Mouse (Mus musculus) bone marrow macrophage, adult 2 months (primary cell): Measurements from ENCODE around the gene Rbp1.

Source experiments
- CTCF ChIP-seq: IDR thresholded peaks from 2 replicates; pipeline ENCODE4 v1.5.1; 2012; ENCODE audit warnings: low read depth, mild to moderate bottlenecking, low read length, moderate library complexity
- POLR2A ChIP-seq: IDR thresholded peaks from 2 replicates; pipeline ENCODE4 v1.6.1; 2012; ENCODE audit warnings: mild to moderate bottlenecking, low read depth, low read length, borderline replicate concordance

DNA sequence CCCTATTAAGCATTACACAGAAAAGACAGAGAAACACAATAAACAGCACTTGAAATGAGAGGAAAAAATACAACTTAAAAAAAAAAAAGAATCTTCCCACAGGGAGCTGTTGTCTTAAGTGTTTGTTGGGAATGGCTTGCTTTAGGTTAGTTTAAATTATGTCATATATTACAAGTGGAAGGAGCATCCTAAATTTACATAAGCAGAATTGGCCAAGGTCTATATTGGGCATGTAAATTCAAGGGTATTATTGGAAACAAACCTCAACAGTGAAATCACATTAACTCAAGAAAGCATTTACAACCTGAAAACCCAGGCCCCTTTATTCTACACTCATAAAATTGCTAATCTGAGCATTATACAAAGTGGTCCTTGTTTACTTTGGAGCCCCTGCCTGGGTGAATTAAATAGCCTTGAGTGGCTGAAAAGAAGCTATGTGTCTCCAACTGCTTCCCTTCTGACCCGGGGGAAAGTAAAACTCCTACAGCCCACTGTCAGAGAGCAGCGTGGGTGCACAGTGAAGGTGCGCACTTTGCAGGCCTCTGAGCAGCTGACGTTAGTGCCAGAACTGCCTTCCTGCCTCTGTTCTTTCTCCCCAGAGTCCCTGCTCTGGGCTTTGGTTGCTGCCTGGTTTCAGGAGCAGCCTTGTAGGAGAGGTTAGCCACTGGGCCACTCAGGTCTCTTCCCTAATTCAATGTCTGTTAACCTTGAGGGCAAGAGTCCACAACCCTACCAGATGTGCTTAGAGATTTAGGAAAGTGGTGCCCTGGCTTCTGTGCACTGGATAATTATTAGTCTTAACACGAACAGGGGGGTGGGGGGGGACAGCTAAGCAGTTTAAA is 47.2 kb upstream of the Rbp1 start:
- TF ChIP-seq CTCF (no peak), POLR2A (no peak)
